Mouse (Mus musculus) neural tube, embryonic 14.5 days (tissue): ENCODE data around the gene Dab2ip. TPM values are rescaled to one million over a fixed set of nuclear protein-coding genes. Genes with fewer than 3 reads are reported as not detected.
A peak's percentile ranks its signal among the peaks of the same experiment; 100 is the strongest.

ENCODE experiments used
- ATAC-seq: fragments of 200-750 bp; cut with Nextera tagmentation; 2 replicates; pipeline ENCODE4 v1.8.0; 2017; ENCODE audit warnings: low read depth, mild to moderate bottlenecking, moderate TSS enrichment, moderate library complexity
- H3K27ac ChIP-seq: fragments of 300-500 bp; sonication (generic); 2 replicates; pipeline ENCODE4 v1.5.1; 2014; ENCODE audit warnings: low read depth, mild to moderate bottlenecking, control low read depth, low read length, moderate library complexity, mixed read lengths
- H3K27me3 ChIP-seq: fragments of 300-500 bp; sonication (generic); 2 replicates; pipeline ENCODE4 v1.6.1; 2014; ENCODE audit warnings: low read length; ENCODE audit not compliant: control insufficient read depth, insufficient read depth
- H3K36me3 ChIP-seq: fragments of 300-500 bp; sonication (generic); 2 replicates; pipeline ENCODE4 v1.6.1; 2014; ENCODE audit warnings: low read length, mixed read lengths; ENCODE audit not compliant: control insufficient read depth, insufficient read depth
- H3K4me1 ChIP-seq: fragments of 300-500 bp; sonication (generic); 2 replicates; pipeline ENCODE4 v1.6.1; 2014; ENCODE audit warnings: low read length; ENCODE audit not compliant: control insufficient read depth, insufficient read depth
- H3K4me2 ChIP-seq: fragments of 300-500 bp; sonication (generic); 2 replicates; pipeline ENCODE4 v1.6.1; 2014; ENCODE audit warnings: mild to moderate bottlenecking, low read depth, low read length, control low read depth
- H3K4me3 ChIP-seq: fragments of 300-500 bp; sonication (generic); 2 replicates; pipeline ENCODE4 v1.5.1; 2014; ENCODE audit warnings: low read depth, low read length, control low read depth, mixed read lengths
- H3K9ac ChIP-seq: fragments of 300-500 bp; sonication (generic); replicated peaks from 2 replicates; pipeline ENCODE4 v1.6.1; 2014; ENCODE audit warnings: low read depth, mild to moderate bottlenecking, control low read depth, low read length, mixed read lengths
- H3K9me3 ChIP-seq: fragments of 300-500 bp; sonication (generic); 2 replicates; pipeline ENCODE4 v1.6.1; 2016; ENCODE audit warnings: low read length; ENCODE audit not compliant: control insufficient read depth
- WGBS: fragments of 180-500 bp; shearing (Covaris S2); extraction: QIAGEN DNeasy Blood & Tissue Kit; methylation state at CpG from one replicate; pipeline ENCODE4 v1.1.7; 2014; 5-methylcytosine and 5-hydroxymethylcytosine counted together
- polyA plus RNA-seq: library from polyadenylated mRNA; unstranded; fragments of >200 nt; fragmentation: Nextera tagmentation; extraction: Ambion mirVana; gene quantifications from 2 replicates; pipeline ENCODE4 v1.2.1, GENCODE M21; 2014

The Dab2ip gene
- polyA plus RNA-seq, 1 experiment from 2014 or later = 48.5 TPM

DNA sequence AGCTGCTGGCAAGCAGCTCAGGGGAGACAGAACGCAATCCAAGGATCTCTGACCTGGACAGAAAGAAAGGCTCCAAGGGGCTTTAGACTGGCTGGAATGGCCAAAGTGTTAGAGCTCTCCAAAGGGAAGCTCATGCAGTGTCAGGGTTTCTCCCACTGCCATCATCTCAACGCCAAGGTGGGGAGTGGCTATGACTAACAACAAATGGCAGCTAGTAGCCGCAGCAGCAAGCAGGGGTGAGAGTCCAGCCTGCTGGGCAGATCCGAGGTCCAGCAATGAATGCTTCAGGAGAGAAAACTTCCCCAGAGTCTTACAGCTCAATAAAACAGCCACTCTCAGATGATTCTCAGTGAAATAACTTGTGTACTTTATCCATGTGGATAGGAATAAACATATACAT lies 8.9 kb upstream of the Dab2ip start:
- Histone ChIP-seq H3K9me3 (no peaks in the 10 kb centered on the region), H3K27me3 (no peaks in the 10 kb centered on the region), H3K4me3 (no peak overlapping the region), H3K9ac (no peak overlapping the region), H3K27ac (no peak overlapping the region), H3K4me1 (peaks cover 6% of the 10 kb centered on the region), H3K36me3 (no peaks in the 10 kb centered on the region), H3K4me2 (no peak overlapping the region)
- WGBS = 61% methylated on average over 4 of the region's 4 CpGs
- ATAC-seq = no peak

DNA sequence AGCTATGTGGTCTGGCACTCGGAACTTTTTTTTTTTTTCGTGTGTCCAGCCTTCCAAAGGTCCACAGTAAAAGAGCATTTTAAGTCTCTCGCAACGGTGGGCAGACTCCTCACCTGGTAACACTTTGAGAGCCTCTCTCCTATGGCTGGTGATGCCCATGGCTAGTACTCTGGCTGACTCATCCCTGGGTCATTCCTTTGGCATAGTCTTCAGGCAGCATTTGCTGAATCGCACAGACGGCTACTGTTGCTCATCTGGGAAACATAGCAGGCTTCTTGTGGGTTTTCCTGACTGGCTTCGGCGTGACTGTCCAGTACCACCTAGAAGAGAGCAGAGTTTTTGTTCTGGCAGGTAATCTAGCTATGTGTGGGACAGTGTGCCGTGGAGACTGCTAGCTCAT lies 8.0 kb upstream of the Dab2ip start:
- no peaks in the 10 kb centered on the region for H3K9me3 ChIP-seq
- no peak overlapping the region for H3K4me2 ChIP-seq
- no peak overlapping the region for H3K4me3 ChIP-seq
- no peaks in the 10 kb centered on the region for H3K27me3 ChIP-seq
- H3K27ac ChIP-seq = no peak overlapping the region
- 89% methylated on average over 9 of the region's 9 CpGs for WGBS
- no peaks in the 10 kb centered on the region for H3K36me3 ChIP-seq
- no peak for ATAC-seq
- no peak overlapping the region for H3K9ac ChIP-seq
- peaks cover 2% of the 10 kb centered on the region for H3K4me1 ChIP-seq

DNA sequence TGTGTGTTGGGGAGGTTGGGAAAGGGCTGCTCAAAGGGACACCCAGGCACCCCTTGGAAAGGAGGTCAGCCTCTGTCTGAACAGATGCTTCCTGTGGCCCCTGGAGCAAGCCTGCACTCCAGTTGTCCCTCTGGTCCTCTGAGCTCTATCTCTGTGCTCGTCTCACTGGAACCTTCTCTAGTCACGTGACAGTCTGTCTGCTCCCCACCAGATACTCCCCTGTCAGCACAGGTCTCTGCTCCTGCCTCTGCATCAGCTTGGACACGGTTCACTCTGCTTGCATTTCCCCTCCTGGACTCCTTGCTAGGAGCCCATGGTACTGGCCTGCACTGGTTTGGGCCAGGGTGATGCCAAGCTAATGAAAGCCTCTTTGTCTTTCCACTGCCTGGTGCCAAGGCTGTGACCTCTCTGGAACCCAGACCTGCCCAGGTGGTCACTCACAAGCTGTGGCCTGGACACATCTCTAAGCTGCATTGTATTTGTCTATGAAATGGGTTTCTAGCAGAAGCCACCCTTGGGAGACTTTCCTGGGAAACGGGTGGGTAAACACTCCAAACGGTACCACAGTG lies 1.1 kb upstream of the Dab2ip start:
- Histone ChIP-seq H3K9ac (no peak overlapping the region), H3K27me3 (no peaks in the 10 kb centered on the region), H3K9me3 (no peaks in the 10 kb centered on the region), H3K4me3 (no peak overlapping the region), H3K4me2 (no peak overlapping the region), H3K36me3 (no peaks in the 10 kb centered on the region), H3K27ac (no peak overlapping the region), H3K4me1 (peaks cover 12% of the 10 kb centered on the region)
- WGBS = 71% methylated on average over 5 of the region's 5 CpGs
- ATAC-seq = no peak

DNA sequence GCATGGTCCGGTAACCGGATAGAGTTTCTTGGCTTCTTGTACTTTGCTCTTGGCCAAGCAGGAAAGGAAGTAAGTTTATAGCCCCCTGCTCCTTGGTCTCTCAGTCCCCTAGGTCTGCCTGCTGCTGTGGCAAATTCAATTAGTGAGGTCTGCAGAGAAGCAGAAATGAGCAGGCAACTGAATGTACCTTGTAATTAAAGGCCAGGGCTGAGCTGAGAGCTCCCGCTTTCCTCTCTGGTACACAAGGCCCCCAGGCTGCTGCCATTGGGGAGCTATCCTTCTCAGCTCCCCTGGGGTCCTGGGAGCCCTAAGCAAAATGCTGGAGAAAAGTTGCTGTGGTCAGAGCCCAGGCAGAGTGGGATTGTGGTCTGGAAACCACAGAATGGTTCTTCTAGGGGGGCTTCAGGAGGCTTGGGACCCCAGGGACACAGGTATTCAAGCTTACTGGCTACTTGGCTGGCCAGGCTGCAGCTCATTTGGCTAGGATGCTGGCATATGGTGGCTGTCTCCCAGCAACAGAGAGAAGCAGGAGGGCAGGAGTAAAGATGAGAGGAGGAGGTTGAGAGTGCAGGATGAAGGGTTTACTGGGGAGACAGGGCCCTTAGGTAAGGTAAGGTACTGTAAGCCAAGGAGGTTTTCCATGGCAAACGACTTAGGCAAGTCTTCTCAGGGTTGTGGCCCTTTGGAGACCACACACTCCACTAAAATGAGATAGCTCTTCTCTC lies 922 bp downstream of the Dab2ip start:
- peak; percentile 29; the same call in 1 of the 2 replicates for ATAC-seq
- Histone ChIP-seq H3K4me2 (no peak overlapping the region), H3K9me3 (no peaks in the 10 kb centered on the region), H3K36me3 (no peaks in the 10 kb centered on the region), H3K4me1 (peaks cover 12% of the 10 kb centered on the region), H3K27ac (peak overlapping the region; percentile 18; the same call in 1 of the 2 replicates), H3K27me3 (no peaks in the 10 kb centered on the region), H3K9ac (0 out of 2 replicates have a peak overlapping the region, but pooled peaks have one; percentile 11), H3K4me3 (no peak overlapping the region)
- 49% methylated on average over 4 of the region's 4 CpGs for WGBS

DNA sequence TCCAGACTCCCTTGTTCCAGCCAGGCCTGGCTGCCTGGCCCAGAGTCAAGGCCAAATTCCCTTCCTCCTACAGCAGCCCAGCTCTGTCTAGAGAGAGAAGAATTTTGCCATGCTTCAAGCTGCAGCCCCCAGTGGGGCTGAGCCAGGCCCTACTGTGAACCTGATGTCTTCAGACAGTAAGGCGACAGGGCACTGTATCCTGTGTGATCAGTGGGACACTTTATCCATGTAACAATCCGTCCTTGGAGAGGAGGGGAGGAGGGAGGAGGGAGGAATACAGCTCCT lies 1.4 kb downstream of the Dab2ip start:
- no peak overlapping the region for H3K4me3 ChIP-seq
- H3K36me3 ChIP-seq = no peaks in the 10 kb centered on the region
- no peak overlapping the region for H3K4me2 ChIP-seq
- H3K9me3 ChIP-seq = no peaks in the 10 kb centered on the region
- 76% methylated on average over 2 of the region's 2 CpGs for WGBS
- H3K4me1 ChIP-seq = peaks cover 12% of the 10 kb centered on the region
- H3K27ac ChIP-seq = no peak overlapping the region
- no peaks in the 10 kb centered on the region for H3K27me3 ChIP-seq
- ATAC-seq = no peak
- H3K9ac ChIP-seq = 0 out of 2 replicates have a peak overlapping the region, but pooled peaks have one; percentile 11

DNA sequence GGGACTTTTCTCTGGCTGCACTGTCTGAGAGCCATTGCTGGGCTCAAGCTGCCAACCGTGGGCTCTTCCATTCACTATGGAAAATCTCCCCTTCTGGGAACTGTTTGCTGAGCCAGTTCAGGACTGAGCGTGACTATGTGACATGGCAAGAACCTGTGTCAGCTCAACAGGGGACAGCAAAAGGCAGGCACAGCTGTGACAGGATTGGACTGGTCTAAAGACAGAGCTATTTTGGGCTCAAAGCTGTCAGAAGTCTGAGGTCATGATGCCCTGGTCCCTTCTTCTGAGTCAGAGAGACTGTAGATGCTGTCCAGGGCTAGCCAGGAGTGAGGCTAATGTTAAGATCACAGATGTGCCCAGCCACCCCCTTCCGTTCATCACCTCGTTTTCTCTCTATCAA lies 5.7 kb downstream of the Dab2ip start:
- H3K27me3 ChIP-seq = no peaks in the 10 kb centered on the region
- H3K4me2 ChIP-seq = no peak overlapping the region
- 87% methylated on average over 4 of the region's 4 CpGs for WGBS
- no peak overlapping the region for H3K9ac ChIP-seq
- no peaks in the 10 kb centered on the region for H3K36me3 ChIP-seq
- no peaks in the 10 kb centered on the region for H3K9me3 ChIP-seq
- no peak for ATAC-seq
- H3K4me3 ChIP-seq = no peak overlapping the region
- H3K27ac ChIP-seq = no peak overlapping the region
- H3K4me1 ChIP-seq = peaks cover 8% of the 10 kb centered on the region

DNA sequence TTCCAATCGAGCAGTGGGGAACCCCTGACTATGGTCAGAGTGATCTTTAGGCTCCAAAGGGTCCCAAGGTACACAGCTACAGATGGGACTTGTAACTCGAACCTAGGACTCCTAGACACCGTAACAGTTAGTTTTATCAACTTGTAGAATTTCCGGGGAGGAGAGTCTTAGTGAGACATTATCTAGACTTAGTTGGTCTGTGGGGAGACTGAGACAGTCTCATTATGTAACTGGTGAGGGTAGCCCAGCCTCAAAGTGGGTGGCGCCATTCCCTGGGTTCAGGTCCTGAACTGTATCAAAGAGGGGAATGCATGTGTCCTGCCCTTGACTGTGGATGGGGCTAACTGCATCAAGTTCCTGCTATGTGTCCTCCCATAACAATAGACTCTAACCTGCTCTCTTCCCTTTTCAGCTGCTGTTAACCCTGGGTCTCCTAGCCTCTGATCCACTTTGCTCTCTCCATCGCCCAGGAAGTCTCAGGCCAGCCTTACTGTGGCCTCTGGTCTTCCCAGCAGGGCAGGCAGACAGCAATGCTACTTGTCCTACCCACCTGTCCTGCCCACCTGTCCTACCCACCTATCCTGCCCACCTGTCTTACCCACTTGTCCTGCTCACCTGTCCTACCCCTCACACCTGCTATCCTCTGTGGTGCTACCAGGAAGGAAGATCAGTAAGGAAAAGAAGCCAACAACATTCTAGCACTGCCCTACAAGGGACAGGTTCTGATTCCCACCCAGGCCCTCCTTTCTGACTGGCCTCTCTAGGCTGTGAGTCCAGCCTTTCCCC lies 7.2 kb downstream of the Dab2ip start:
- no peaks in the 10 kb centered on the region for H3K27me3 ChIP-seq
- no peak for ATAC-seq
- H3K4me3 ChIP-seq = no peak overlapping the region
- no peaks in the 10 kb centered on the region for H3K4me1 ChIP-seq
- 92% methylated on average over 6 of the region's 6 CpGs for WGBS
- H3K36me3 ChIP-seq = no peaks in the 10 kb centered on the region
- H3K4me2 ChIP-seq = no peak overlapping the region
- no peak overlapping the region for H3K27ac ChIP-seq
- no peaks in the 10 kb centered on the region for H3K9me3 ChIP-seq
- no peak overlapping the region for H3K9ac ChIP-seq

DNA sequence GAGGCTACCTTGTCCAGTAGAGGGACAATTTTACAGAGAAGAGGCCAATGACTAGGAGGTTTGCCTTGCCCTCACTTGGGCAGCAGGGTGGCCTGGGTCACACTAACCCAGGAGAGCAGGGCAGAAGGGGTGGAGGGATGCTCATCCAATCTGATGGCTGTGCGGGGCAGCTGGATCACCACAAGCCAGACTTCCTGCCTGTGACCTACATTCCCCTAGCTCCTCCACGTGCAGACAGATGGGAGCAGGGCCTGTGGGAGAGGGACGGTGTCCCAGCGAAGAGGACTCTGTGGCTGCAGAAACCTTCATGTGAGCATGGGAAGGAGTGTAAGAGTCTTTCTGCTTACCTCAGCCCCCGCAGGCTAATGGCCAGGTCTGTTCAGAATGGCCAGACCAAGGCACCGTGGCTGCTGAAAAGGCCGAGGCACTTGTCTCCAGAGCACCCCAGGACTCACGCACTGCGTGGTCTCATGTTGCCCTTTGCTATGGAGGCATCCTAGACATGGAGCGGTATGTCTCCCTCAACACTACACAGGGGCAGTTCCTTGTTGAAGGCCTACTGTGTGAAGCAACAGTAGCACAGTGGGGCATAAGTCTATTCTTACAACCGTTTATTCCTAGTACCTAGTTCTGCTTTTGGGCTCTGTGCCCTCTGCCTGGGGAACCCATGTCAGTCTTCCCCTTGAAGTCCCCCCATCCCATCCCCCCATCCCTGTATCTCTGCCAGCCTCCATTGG lies 9.1 kb downstream of the Dab2ip start:
- no peaks in the 10 kb centered on the region for H3K27me3 ChIP-seq
- H3K36me3 ChIP-seq = no peaks in the 10 kb centered on the region
- ATAC-seq = no peak
- WGBS = 89% methylated on average over 11 of the region's 11 CpGs
- H3K9ac ChIP-seq = no peak overlapping the region
- no peaks in the 10 kb centered on the region for H3K4me1 ChIP-seq
- no peak overlapping the region for H3K4me3 ChIP-seq
- H3K4me2 ChIP-seq = no peak overlapping the region
- no peak overlapping the region for H3K27ac ChIP-seq
- H3K9me3 ChIP-seq = no peaks in the 10 kb centered on the region
